Mouse (Mus musculus) forebrain, postnatal 0 days (tissue): ENCODE data around the gene Ppp2r1b. TPM values are rescaled to one million over a fixed set of nuclear protein-coding genes. Genes with fewer than 3 reads are reported as not detected.

Source experiments
- ATAC-seq: fragments of 200-750 bp; cut with Nextera tagmentation; 2 replicates; pipeline ENCODE4 v1.8.0; 2017; ENCODE audit warnings: mild to moderate bottlenecking, moderate library complexity
- DNase-seq: peaks from one replicate; pipeline ENCODE4 v3.0.0-alpha.2; 2015
- H3K27ac ChIP-seq: fragments of 300-500 bp; sonication (generic); 2 replicates; pipeline ENCODE4 v1.5.1; 2014; ENCODE audit warnings: low read depth, mild to moderate bottlenecking, antibody characterized with exemption, low read length, moderate library complexity, mixed read lengths
- H3K27me3 ChIP-seq: fragments of 300-500 bp; sonication (generic); 2 replicates; pipeline ENCODE4 v1.6.1; 2014; ENCODE audit warnings: mild to moderate bottlenecking, low read length, mixed read lengths; ENCODE audit not compliant: insufficient read depth
- H3K36me3 ChIP-seq: fragments of 300-500 bp; sonication (generic); 2 replicates; pipeline ENCODE4 v1.6.1; 2014; ENCODE audit warnings: mild to moderate bottlenecking, moderate library complexity; ENCODE audit not compliant: insufficient read depth
- H3K4me1 ChIP-seq: fragments of 300-500 bp; sonication (generic); 2 replicates; pipeline ENCODE4 v1.6.1; 2014; ENCODE audit warnings: antibody characterized with exemption; ENCODE audit not compliant: insufficient read depth
- H3K4me2 ChIP-seq: fragments of 300-500 bp; sonication (generic); 2 replicates; pipeline ENCODE4 v1.6.1; 2014; ENCODE audit warnings: low read depth, mild to moderate bottlenecking, moderate library complexity
- H3K4me3 ChIP-seq: fragments of 300-500 bp; sonication (generic); 2 replicates; pipeline ENCODE4 v1.5.1; 2014; ENCODE audit warnings: low read depth, low read length, mixed read lengths
- H3K9ac ChIP-seq: fragments of 300-500 bp; sonication (generic); 2 replicates; pipeline ENCODE4 v1.6.1; 2014; ENCODE audit warnings: mild to moderate bottlenecking
- H3K9me3 ChIP-seq: fragments of 300-500 bp; sonication (generic); 2 replicates; pipeline ENCODE4 v1.6.1; 2016; ENCODE audit warnings: low read length
- CTCF ChIP-seq: sonication (generic); IDR thresholded peaks from 2 replicates; pipeline ENCODE4 v1.5.1; 2016; ENCODE audit warnings: antibody characterized with exemption, control low read depth, low read depth
- WGBS: fragments of 180-500 bp; shearing (Covaris S2); extraction: QIAGEN DNeasy Blood & Tissue Kit; methylation state at CpG from one replicate; pipeline ENCODE4 v1.1.7; 2014; 5-methylcytosine and 5-hydroxymethylcytosine counted together
- polyA plus RNA-seq: library from polyadenylated mRNA; unstranded; fragments of >200 nt; fragmentation: Nextera tagmentation; extraction: Ambion mirVana; gene quantifications from 2 replicates; pipeline ENCODE4 v1.2.1, GENCODE M21; 2015
- total RNA-seq: library from RNA; depleted of rRNA; stranded (reverse); fragments of >200 nt; gene quantifications from 2 replicates; pipeline ENCODE4 v1.2.3, GENCODE M21; 2014

The Ppp2r1b gene
- total and polyA plus RNA-seq, 2 experiments from 2014 or later, result 26.0 to 29.8 TPM

GRCm38 (mm10) chr9:50876287-50876686 is 31.2 kb downstream of the Ppp2r1b start:
- TF ChIP-seq CTCF, result no peak
- Histone ChIP-seq H3K9ac (no peak overlapping the region), H3K27me3 (no peaks in the 10 kb centered on the region), H3K27ac (no peak overlapping the region), H3K9me3 (no peaks in the 10 kb centered on the region), H3K4me3 (no peak overlapping the region), H3K4me1 (no peaks in the 10 kb centered on the region), H3K36me3 (peaks cover 46% of the 10 kb centered on the region), H3K4me2 (no peak overlapping the region)
- ATAC-seq, result no peak
- DNase-seq, result no peak
- 91% methylated on average over 3 of the region's 3 CpGs for WGBS

- DNase-seq (no peak), ATAC-seq (no peak)
- Histone ChIP-seq H3K4me2 (no peak overlapping the region), H3K36me3 (peaks cover 49% of the 10 kb centered on the region), H3K4me1 (no peaks in the 10 kb centered on the region), H3K9me3 (no peaks in the 10 kb centered on the region), H3K4me3 (no peak overlapping the region), H3K27me3 (no peaks in the 10 kb centered on the region), H3K27ac (no peak overlapping the region), H3K9ac (no peak overlapping the region)
- TF ChIP-seq CTCF, result no peak
- WGBS, result 79% methylated on average over 3 of the region's 3 CpGs
Observed at GRCm38 (mm10) chr9:50877431-50877830, 32.3 kb downstream of the Ppp2r1b start.

DNA sequence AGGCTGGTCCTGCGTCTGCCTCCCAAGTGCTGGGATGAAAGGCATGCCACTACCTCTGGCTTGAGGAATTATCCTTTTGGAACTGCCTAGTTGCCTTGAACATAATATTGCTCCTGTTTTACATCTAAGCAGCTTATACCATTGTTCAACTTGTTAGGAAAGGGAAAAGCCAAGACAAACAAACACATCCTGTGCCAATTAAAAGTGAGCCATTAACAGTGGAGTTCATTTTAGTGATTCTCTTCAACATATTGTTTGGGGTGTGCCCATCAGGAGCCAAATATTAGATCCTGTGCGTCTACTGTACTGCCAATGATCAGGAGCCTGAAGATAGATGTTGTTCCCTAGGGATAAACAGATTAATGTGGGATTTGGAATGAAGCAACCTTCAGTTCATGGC is 37.1 kb downstream of the Ppp2r1b start:
- H3K9ac ChIP-seq, result no peak overlapping the region
- peaks cover 27% of the 10 kb centered on the region for H3K36me3 ChIP-seq

DNA sequence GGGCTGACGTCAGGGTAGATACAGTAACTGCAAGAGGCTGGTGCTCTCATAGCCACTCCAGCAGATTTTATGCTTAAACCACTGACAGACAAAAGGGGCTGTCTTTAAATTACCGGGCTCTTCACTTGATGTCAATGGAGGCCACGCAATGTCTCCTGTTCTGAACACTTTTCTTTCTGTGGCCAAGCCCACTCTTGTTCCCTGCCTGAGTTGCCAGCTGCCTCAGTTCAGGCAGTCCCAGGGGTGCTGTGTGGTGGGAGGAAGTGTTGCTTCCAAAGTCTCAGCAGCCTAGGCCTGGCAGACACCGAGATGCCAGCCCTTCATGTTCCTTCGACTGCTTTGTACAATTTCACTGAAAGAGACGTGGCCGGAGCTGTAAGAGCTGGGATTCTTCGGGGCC is 39.0 kb downstream of the Ppp2r1b start:
- Histone ChIP-seq H3K9me3 (no peaks in the 10 kb centered on the region), H3K27ac (no peak overlapping the region), H3K4me2 (no peak overlapping the region), H3K4me3 (no peak overlapping the region), H3K4me1 (no peaks in the 10 kb centered on the region), H3K9ac (no peak overlapping the region), H3K36me3 (peaks cover 18% of the 10 kb centered on the region), H3K27me3 (no peaks in the 10 kb centered on the region)
- TF ChIP-seq CTCF, result no peak
- WGBS, result 73% methylated on average over 8 of the region's 8 CpGs
- ATAC-seq (no peak), DNase-seq (no peak)

More for the DNA sequence above, 37.1 kb downstream of the Ppp2r1b start:
- WGBS, result 84% methylated on average over 2 of the region's 2 CpGs
- Histone ChIP-seq H3K4me1 (no peaks in the 10 kb centered on the region), H3K9me3 (no peaks in the 10 kb centered on the region), H3K4me3 (no peak overlapping the region), H3K27ac (no peak overlapping the region), H3K27me3 (no peaks in the 10 kb centered on the region), H3K4me2 (no peak overlapping the region)
- no peak for TF ChIP-seq CTCF
- no peak for ATAC-seq
- DNase-seq, result no peak

GRCm38 (mm10) chr9:50884741-50885599 is 39.9 kb downstream of the Ppp2r1b start:
- peak; percentile 50 for DNase-seq
- Histone ChIP-seq H3K36me3 (peaks cover 10% of the 10 kb centered on the region), H3K9ac (no peak overlapping the region), H3K9me3 (no peaks in the 10 kb centered on the region), H3K27me3 (no peaks in the 10 kb centered on the region), H3K27ac (peak overlapping the region; percentile 36; the same call in 1 of the 2 replicates), H3K4me2 (no peak overlapping the region), H3K4me1 (no peaks in the 10 kb centered on the region), H3K4me3 (no peak overlapping the region)
- peak; percentile 58; the same call in 1 of the 2 replicates for ATAC-seq
- no peak for TF ChIP-seq CTCF
- WGBS, result 59% methylated on average over 10 of the region's 10 CpGs

- 67% methylated on average over 1 of the region's 1 CpGs for WGBS
- no peak for TF ChIP-seq CTCF
- no peak overlapping the region for H3K4me3 ChIP-seq
- 0 out of 2 replicates have a peak overlapping the region, but pooled peaks have one; percentile 36 for H3K27ac ChIP-seq
- no peaks in the 10 kb centered on the region for H3K9me3 ChIP-seq
- H3K27me3 ChIP-seq, result no peaks in the 10 kb centered on the region
- H3K9ac ChIP-seq, result no peak overlapping the region
- ATAC-seq (no peak), DNase-seq (no peak)
- H3K36me3 ChIP-seq, result peaks cover 8% of the 10 kb centered on the region; the same call in 1 of the 2 replicates
- H3K4me2 ChIP-seq, result no peak overlapping the region
- no peaks in the 10 kb centered on the region for H3K4me1 ChIP-seq
Observed at GRCm38 (mm10) chr9:50885600-50885987, 40.5 kb downstream of the Ppp2r1b start.

- WGBS, result 100% methylated on average over 1 of the region's 1 CpGs
- no peak overlapping the region for H3K27ac ChIP-seq
- no peak overlapping the region for H3K4me3 ChIP-seq
- no peaks in the 10 kb centered on the region for H3K4me1 ChIP-seq
- no peaks in the 10 kb centered on the region for H3K9me3 ChIP-seq
- DNase-seq (no peak), ATAC-seq (no peak)
- peaks cover 14% of the 10 kb centered on the region; the same call in 1 of the 2 replicates for H3K36me3 ChIP-seq
- H3K27me3 ChIP-seq, result no peaks in the 10 kb centered on the region
- no peak overlapping the region for H3K4me2 ChIP-seq
- no peak for TF ChIP-seq CTCF
- H3K9ac ChIP-seq, result no peak overlapping the region
Observed at GRCm38 (mm10) chr9:50886870-50887269, 41.8 kb downstream of the Ppp2r1b start.
